Mouse (Mus musculus) embryonic facial prominence, embryonic 14.5 days (tissue): ENCODE measurements around the gene Atcay. TPM values are rescaled to one million over a fixed set of nuclear protein-coding genes. Genes with fewer than 3 reads are reported as not detected.

Experiments used
- ATAC-seq: fragments of 200-750 bp; cut with Nextera tagmentation; 2 replicates; pipeline ENCODE4 v1.8.0; 2017; ENCODE audit warnings: low read depth, moderate number of reproducible peaks, moderate TSS enrichment
- DNase-seq: peaks from one replicate; pipeline ENCODE4 v3.0.0-alpha.2; 2015; ENCODE audit warnings: low spot score
- H3K27ac ChIP-seq: fragments of 300-500 bp; sonication (generic); replicated peaks from 2 replicates; pipeline ENCODE4 v1.5.1; 2014; ENCODE audit warnings: low read depth, mild to moderate bottlenecking, low read length, moderate library complexity
- H3K27me3 ChIP-seq: fragments of 300-500 bp; sonication (generic); replicated peaks from 2 replicates; pipeline ENCODE4 v1.6.1; 2014; ENCODE audit warnings: low read length; ENCODE audit not compliant: control insufficient read depth, insufficient read depth
- H3K36me3 ChIP-seq: fragments of 300-500 bp; sonication (generic); 2 replicates; pipeline ENCODE4 v1.6.1; 2014; ENCODE audit warnings: low read length, mixed read lengths; ENCODE audit not compliant: control insufficient read depth, insufficient read depth
- H3K4me1 ChIP-seq: fragments of 300-500 bp; sonication (generic); 2 replicates; pipeline ENCODE4 v1.6.1; 2014; ENCODE audit warnings: antibody characterized with exemption, low read length; ENCODE audit not compliant: control insufficient read depth, insufficient read depth
- H3K4me2 ChIP-seq: fragments of 300-500 bp; sonication (generic); 2 replicates; pipeline ENCODE4 v1.6.1; 2014; ENCODE audit warnings: low read depth, mild to moderate bottlenecking, low read length, moderate library complexity, mixed read lengths
- H3K4me3 ChIP-seq: fragments of 300-500 bp; sonication (generic); 2 replicates; pipeline ENCODE4 v1.5.1; 2014; ENCODE audit warnings: low read depth, mild to moderate bottlenecking, low read length
- H3K9ac ChIP-seq: fragments of 300-500 bp; sonication (generic); 2 replicates; pipeline ENCODE4 v1.6.1; 2014; ENCODE audit warnings: low read depth, mild to moderate bottlenecking, low read length, moderate library complexity, mixed read lengths
- H3K9me3 ChIP-seq: fragments of 300-500 bp; sonication (generic); 2 replicates; pipeline ENCODE4 v1.6.1; 2016; ENCODE audit warnings: low read length; ENCODE audit not compliant: control insufficient read depth
- WGBS: fragments of 180-500 bp; shearing (Covaris S2); extraction: QIAGEN DNeasy Blood & Tissue Kit; methylation state at CpG from one replicate; pipeline ENCODE4 v1.1.7; 2014; 5-methylcytosine and 5-hydroxymethylcytosine counted together
- polyA plus RNA-seq: library from polyadenylated mRNA; unstranded; fragments of >200 nt; fragmentation: Nextera tagmentation; extraction: Ambion mirVana; gene quantifications from 2 replicates; pipeline ENCODE4 v1.2.1, GENCODE M21; 2014

The Atcay gene
- 2.3 and 2.4 TPM in 2 replicates for polyA plus RNA-seq

DNA sequence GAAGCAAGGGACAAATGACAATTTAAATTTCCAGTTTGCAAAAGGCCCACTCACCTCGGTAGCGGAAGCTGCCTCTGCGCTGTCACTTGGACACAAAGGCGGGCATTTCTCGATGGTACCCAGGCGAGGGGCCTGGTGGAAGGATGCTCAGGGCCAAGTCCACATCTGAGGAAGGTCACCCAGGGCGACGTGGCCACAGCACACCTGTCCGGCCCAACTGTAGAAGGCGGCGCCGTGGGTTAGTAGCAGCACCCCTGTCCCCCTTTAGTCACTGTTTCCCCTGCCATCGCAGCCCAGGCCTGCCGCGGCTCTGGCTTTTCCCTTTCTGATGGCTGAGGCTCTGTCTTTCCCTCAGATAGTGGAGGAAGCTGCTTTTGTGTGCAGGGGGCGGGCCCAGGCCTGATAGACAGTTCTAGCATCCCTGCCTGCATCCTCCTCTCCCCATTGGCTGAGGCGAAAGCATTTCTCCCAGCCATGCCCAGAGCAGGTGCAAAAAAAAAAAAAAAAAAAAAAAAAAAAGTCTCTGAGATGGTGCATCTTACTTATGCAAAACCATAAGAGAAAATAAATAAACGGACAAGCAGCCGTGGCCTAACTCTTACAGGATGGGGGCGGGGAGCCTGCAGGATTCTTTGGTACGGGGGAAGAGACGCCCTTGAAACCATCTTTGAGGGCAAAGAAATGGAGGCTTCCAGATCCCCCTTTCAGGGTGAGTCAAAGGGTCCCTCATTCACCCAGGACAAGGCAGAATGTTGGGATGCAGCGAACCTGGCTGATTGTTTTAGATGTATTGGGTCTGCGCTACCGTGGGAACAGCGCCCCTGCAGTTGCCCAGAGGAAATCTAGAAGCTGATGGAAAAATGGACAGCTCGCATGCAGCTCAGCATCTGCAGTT is at the start of gene Atcay:
Gene Atcay (minus strand): TSS at position 396 of the 895 bp plus-strand sequence.
- WGBS, result 6% methylated on average over 27 of the region's 27 CpGs
- H3K27ac ChIP-seq, result no peak within 1 kb of the TSS
- H3K27me3 ChIP-seq, result peaks cover 30% of the 10 kb centered on the region
- DNase-seq, result peak; percentile 34
- peak within 1 kb of the TSS; percentile 42 for H3K4me2 ChIP-seq
- peak; percentile 74; the same call in 1 of the 2 replicates for ATAC-seq
- H3K36me3 ChIP-seq, result no peaks in the 10 kb centered on the region
- H3K4me3 ChIP-seq, result peak within 1 kb of the TSS; percentile 23
- peak within 1 kb of the TSS; percentile 26 for H3K9ac ChIP-seq
- no peaks in the 10 kb centered on the region for H3K9me3 ChIP-seq
- peaks cover 9% of the 10 kb centered on the region for H3K4me1 ChIP-seq

DNA sequence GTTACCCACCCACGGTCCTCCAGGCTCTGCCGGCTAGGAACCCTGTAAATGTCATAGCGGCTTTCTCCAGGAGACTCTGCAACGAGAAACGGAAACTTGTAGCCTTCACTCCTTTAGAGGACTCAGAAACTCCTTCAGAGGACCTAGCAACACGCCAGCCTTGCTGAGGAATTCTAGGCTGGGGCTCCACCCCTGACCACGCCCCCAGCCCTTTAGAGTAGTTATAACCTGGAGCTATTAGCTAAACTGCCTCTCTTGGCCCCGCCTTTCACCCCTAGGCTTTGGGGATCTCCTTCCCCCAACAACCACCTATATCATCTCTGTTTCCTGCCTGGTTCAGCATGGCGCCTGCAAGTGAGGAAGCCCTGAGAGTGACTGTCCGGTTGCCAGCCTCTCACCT is 48.9 kb upstream of the Atcay start:
- WGBS, result 36% methylated on average over 10 of the region's 10 CpGs
- Histone ChIP-seq H3K4me3 (no peak overlapping the region), H3K4me2 (no peak overlapping the region), H3K9me3 (no peaks in the 10 kb centered on the region), H3K27me3 (peaks cover 14% of the 10 kb centered on the region), H3K9ac (0 out of 2 replicates have a peak overlapping the region, but pooled peaks have one; percentile 25), H3K36me3 (no peaks in the 10 kb centered on the region), H3K4me1 (no peaks in the 10 kb centered on the region), H3K27ac (no peak overlapping the region)
- no peak for ATAC-seq
- DNase-seq, result no peak

DNA sequence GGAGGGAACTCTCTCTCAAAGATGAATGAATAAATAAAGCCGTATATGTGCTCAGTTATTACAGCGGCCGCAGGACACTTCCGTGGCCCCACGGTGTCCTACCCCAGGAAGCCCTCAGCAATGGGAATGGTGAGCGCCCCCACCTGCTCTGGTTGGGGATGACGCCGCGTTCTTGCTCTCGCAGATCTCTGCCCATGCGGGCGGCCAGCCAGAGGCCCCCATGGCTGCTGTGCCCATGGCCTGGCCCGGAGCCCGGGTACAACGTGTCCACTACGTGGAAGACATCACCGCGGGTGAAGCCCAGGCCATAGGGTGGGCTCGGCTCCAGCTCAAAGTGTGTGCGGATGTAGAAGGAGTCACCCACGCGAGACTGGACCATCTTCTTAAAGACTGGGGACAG is 47.0 kb upstream of the Atcay start:
- H3K9ac ChIP-seq, result no peak overlapping the region
- no peaks in the 10 kb centered on the region for H3K9me3 ChIP-seq
- no peak overlapping the region for H3K4me3 ChIP-seq
- no peaks in the 10 kb centered on the region for H3K27me3 ChIP-seq
- H3K36me3 ChIP-seq, result peaks cover 14% of the 10 kb centered on the region
- no peaks in the 10 kb centered on the region for H3K4me1 ChIP-seq
- no peak overlapping the region for H3K4me2 ChIP-seq
- 73% methylated on average over 22 of the region's 22 CpGs for WGBS
- ATAC-seq (no peak), DNase-seq (no peak)
- H3K27ac ChIP-seq, result no peak overlapping the region

DNA sequence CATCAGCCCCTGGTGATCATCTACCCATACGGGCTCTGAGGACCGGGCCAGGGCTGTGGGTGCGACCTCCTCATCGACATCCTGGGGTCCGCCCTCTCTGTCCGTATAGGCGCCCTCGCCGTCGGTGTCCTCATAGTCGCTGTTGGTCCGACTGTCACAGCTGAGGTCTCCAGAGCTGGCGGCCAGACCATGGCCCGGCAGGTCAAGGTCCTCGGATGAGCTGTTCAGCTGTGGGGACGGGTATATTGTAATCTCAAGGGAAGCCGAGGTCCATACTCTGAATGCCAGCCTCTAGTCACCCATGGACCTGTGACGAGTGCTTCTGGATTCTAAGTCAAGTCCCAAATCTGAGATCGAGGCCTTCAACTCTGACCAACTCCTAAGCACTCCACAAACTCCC is 43.2 kb upstream of the Atcay start:
- H3K9me3 ChIP-seq, result no peaks in the 10 kb centered on the region
- 94% methylated on average over 19 of the region's 19 CpGs for WGBS
- DNase-seq, result no peak

DNA sequence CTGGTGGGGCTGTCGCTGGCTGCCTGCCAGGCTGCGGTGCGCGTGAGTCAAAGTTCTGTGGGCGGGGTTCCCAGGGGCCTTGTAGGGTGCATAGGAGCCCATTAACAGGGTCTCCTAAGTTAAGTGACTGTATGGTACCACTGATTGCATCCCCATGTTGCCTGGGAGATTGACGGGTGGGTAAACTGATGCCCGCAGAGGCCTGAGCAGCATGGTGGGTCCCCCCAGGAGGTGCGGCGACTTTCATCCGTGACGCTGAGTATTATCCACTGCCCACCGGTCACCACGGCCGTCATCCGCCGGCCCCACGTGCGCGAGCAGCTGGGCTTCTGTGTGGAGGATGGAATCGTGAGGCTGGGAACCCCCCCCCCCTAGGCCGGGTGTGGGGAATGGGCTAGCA is 41.7 kb upstream of the Atcay start:
- Histone ChIP-seq H3K4me2 (no peak overlapping the region), H3K9ac (no peak overlapping the region), H3K9me3 (no peaks in the 10 kb centered on the region), H3K4me3 (no peak overlapping the region), H3K4me1 (peaks cover 6% of the 10 kb centered on the region; the same call in 1 of the 2 replicates), H3K27ac (no peak overlapping the region), H3K36me3 (peaks cover 42% of the 10 kb centered on the region), H3K27me3 (no peaks in the 10 kb centered on the region)
- DNase-seq (no peak), ATAC-seq (peak; percentile 9; the same call in 1 of the 2 replicates)
- 94% methylated on average over 20 of the region's 21 CpGs for WGBS

More for the DNA sequence above, 43.2 kb upstream of the Atcay start:
- ATAC-seq, result no peak
- Histone ChIP-seq H3K4me2 (no peak overlapping the region), H3K36me3 (peaks cover 42% of the 10 kb centered on the region), H3K27ac (no peak overlapping the region), H3K9ac (no peak overlapping the region), H3K27me3 (no peaks in the 10 kb centered on the region), H3K4me1 (peaks cover 2% of the 10 kb centered on the region; the same call in 1 of the 2 replicates), H3K4me3 (no peak overlapping the region)

DNA sequence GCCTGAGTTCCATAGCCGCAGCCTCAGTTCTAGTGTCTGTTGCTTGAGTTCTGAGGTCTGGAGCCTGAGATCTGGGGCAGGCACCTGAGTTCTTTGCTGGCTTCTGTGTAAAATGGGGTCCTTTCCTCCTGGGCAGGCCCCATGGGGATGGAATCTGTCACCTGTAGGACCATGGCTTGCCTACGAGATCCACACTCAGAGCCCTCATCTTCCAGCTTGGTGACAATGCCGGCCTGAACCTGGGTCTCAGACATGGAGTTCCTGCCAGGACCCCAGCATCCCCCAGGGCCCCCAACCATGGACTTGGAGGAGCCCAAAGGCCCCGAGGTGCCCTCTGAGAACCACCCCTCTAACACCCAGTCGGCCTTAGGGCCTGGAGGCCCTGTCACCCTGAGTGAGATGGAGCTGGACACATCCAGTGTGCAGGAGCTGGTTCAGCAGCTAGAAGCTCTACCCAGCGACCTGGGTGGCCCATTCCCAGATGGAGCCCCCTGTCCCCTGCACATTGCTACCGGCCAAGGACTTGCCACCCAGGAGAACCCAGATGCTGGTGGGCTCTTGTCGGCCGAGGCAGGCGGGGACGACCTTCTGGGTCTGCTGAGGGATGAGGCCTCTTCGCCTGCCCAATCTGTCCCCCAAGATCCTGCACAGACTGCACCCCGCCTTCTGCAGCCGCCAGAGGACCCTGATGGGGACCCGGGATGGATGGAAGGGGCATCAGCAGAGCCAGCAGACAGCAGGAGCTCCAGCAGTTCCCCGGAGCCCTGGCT is 38.2 kb upstream of the Atcay start:
- peaks cover 6% of the 10 kb centered on the region; the same call in 1 of the 2 replicates for H3K4me1 ChIP-seq
- H3K27me3 ChIP-seq, result no peaks in the 10 kb centered on the region
- H3K9me3 ChIP-seq, result no peaks in the 10 kb centered on the region
- 79% methylated on average over 15 of the region's 16 CpGs for WGBS
- peak overlapping the region; percentile 70 for H3K4me3 ChIP-seq
- H3K36me3 ChIP-seq, result peaks cover 53% of the 10 kb centered on the region
- no peak for ATAC-seq
- no peak for DNase-seq
- peak overlapping the region; percentile 68 for H3K4me2 ChIP-seq
- peak overlapping the region; percentile 87 for H3K9ac ChIP-seq
- no peak overlapping the region for H3K27ac ChIP-seq

DNA sequence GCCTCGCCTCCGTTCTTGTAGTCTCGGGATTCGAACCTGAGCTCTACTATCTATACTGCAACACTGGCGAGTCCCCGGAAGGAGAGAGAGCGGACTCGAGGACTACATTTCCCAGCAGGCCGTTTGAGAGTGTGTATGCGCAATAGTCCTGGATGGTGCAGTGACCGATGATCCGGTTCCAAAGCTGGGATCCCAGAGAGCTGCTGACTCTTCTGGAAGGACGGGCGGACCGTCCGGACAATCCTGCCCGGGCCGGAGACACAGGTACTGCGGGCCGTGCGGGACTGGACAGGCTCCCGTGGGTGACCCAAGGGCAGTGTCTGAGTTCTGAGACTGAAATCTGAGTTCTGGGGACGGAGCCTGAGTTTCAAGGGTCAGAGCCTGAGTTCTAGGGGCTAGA is 37.4 kb upstream of the Atcay start:
- Histone ChIP-seq H3K9ac (peak overlapping the region; percentile 87), H3K4me2 (peak overlapping the region; percentile 68), H3K27ac (no peak overlapping the region), H3K9me3 (no peaks in the 10 kb centered on the region), H3K4me3 (peak overlapping the region; percentile 70), H3K27me3 (no peaks in the 10 kb centered on the region), H3K36me3 (peaks cover 53% of the 10 kb centered on the region), H3K4me1 (peaks cover 6% of the 10 kb centered on the region; the same call in 1 of the 2 replicates)
- DNase-seq, result peak; percentile 96
- ATAC-seq, result peak; percentile 58
- 8% methylated on average over 23 of the region's 23 CpGs for WGBS

DNA sequence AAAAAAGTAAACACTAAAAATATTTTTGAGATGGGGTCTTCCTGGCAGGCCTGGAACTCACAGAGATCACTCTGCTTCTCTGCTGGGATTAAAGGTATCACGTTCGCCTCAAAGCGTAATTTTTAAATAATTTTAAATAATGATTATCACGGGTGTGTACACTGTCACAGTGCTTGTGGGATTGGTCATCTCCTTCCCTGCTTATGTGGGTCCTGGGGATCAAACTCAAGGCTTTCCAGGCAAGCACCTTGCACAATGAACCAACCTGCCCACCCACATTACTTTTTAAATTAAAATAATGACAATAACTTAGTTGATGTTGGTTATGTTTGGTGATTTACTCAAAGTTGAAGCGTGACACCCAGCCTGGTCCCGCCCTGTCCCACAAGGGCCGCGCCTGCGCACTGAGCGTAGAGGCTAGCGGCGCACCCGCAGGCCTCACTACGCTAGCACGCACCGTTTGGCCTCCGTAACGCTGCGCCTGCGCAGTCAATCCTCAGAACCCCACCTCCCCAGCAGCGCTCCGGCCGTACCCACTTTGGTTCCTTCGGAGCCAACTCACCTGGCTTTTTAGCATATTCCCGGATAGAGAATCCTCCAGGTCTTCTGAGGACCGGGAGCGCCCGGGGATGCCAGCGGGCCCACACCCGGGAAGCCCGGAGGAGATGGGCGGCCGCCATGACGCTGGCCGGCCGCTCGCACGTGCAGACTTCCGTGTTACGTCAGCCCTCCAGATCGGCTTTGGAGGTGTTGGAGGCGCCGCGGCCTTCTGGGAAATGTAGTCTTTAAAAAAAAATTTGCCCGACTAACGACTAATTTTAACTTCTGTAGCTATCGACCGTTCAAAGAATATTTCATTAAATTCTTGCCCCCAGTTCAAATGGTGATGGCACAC is 35.8 kb upstream of the Atcay start, which contains the start of the genes Mrpl54 and Apba3:
Gene Mrpl54 (minus strand): TSS at position 724 of the 895 bp plus-strand sequence.
Gene Apba3 (plus strand): TSS at position 750 of the 895 bp plus-strand sequence.
- Histone ChIP-seq H3K36me3 (peaks cover 42% of the 10 kb centered on the region), H3K4me2 (peak within 1 kb of the TSS; percentile 74), H3K27ac (peak within 1 kb of the TSS; percentile 93), H3K4me1 (peaks cover 6% of the 10 kb centered on the region; the same call in 1 of the 2 replicates), H3K9me3 (no peaks in the 10 kb centered on the region), H3K27me3 (no peaks in the 10 kb centered on the region), H3K9ac (peak within 1 kb of the TSS; percentile 87), H3K4me3 (peak within 1 kb of the TSS; percentile 71)
- peak; percentile 98 for DNase-seq
- ATAC-seq, result peak; percentile 96
- WGBS, result under 1% methylated on average over 48 of the region's 48 CpGs
